Mouse (Mus musculus): ENCODE measurements at regions not wholly inside any gene's neighbourhood (a gene's known extent, or its start where the extent isn't known, plus 50 kb on each side); places are given as distances from the start of the nearest gene placed in this dataset.

- TF ChIP-seq CTCF (IDR thresholded peaks at IDR 0.05; ENCODE audit: control insufficient read depth, insufficient read depth, insufficient replicate concordance, low read depth, low read length), result no peak
- TF ChIP-seq POLR2A (IDR thresholded peaks at IDR 0.05; ENCODE audit: control insufficient read depth, low read depth, low read length), result no peak
Measured at GRCm38 (mm10) chr14:36499323-36499722, 404.6 kb downstream of the 4930474N05Rik start.

Measured in testis, adult 2 months (tissue).